Mouse (Mus musculus) adrenal gland, postnatal 10 days (tissue): ENCODE results near the gene Sowahb. TPM values are rescaled to one million over a fixed set of nuclear protein-coding genes. Genes with fewer than 3 reads are reported as not detected.
A peak's percentile ranks its signal among the peaks of the same experiment; 100 is the strongest.

Experiments used
- DNase-seq: peaks from one replicate; pipeline ENCODE4 v3.0.0; 2021; ENCODE audit warnings: mixed read lengths
- long read RNA-seq, 2 experiments: library from polyadenylated mRNA; stranded (forward); transcript quantifications; one replicate each; pipeline ENCODE4 v2.0.0; 2021
- total RNA-seq, 2 experiments: library from RNA; stranded (reverse); gene quantifications; 2 replicates each; pipeline ENCODE4 v1.2.3; 2021

Gene Sowahb
- total RNA-seq = 1 to 10 TPM in 1 of 2 experiments, under 1 TPM in 1; 0.48 to 1.4 TPM
- long read RNA-seq, experiment 1, transcript Sowahb-201 (1 exons, 3,900 nt) = major isoform, 8 of 8 reads
- long read RNA-seq, experiment 1, partial matches to known transcripts = 0 of 8 reads
- long read RNA-seq, experiment 1, other reads (novel, unspliced or antisense) = 0 of 8 reads
- long read RNA-seq, experiment 2 = 0 reads

DNA sequence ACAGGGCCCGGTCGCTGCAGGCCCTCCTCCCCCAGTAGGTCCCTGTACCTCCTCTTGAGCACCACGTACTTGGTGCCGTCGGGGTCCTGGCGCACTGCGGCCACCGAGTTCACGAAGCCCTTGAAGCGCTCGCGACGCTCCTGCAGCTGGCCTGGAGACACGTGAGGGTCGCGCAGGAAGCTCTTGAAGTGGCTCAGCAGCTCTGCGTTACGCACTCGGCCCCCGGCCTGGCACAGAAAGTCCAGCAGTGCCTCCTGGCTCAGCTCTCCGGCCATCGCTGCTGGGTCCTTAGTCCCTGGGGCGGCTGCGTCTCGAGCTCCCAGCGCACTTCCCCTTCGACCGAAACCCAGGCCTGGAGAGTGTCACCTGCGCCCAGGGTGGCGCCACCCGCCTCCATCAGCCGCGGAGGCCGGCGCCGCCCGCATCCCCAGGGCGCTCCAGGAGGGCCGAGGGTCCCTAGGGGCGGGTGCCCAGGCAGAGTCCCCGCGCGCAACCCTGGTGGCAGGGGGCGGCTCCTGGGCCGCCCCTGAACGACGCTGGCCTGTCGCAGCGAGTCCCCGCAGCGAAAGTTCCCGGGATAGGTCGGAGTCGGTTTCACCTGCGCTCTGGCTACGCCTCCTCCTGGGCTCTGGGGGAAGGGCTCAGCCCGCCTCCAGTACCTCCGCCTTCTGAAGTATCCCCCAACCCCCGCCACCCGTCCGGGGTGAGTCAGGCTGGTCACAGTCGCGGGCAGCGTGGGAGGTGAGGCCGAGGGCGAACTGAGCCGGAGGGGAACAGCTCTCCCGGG lies at the start of gene Sowahb:
Gene Sowahb, minus strand, starts transcription at position 439 of the 787 bp plus-strand sequence.
- peak; percentile 58 for DNase-seq

DNA sequence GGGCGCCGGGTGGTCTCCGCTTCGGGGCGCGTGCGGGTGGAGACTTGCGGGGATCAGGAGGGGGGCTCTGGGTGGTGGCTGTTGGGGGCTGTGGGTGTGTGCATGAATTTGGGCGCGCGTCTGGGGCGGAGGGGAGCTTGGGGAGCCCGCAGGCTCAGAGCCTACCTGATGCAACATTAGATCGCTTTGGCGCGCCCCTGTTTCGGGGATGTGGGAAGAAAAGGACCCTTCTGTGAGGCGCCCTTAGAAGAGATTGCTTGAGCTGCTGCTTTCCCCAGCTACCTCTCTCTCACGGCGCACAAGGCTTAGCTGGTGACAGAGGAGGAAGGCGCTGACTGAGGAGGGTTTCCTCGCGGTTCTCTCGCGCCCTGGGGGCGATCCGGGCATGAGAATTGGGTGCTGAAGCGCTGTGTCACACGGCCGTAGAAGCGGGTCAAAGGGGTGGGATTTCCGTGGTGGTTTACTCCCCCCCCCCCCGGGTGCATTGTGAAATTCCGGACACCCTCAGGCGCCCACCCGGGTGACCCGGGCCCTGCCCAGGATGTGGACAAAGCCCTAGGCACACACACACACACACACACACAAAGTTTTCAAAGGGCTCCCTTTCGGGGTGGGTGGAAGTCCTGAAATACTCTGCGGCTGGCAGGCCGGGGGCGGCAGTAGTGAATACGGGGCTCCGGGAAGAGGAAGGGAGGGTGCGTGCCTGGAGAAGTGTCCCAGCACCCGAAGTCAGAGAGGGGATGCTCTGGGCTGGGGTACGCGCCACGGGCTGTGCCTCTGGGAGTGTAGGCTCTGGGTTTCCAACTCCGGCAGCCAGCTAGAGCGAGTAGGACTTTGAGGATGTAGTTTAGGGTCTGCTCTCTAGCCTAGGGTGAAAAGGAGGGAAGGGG lies 49.1 kb upstream of the Sowahb start:
- DNase-seq = peak; percentile 52

DNA sequence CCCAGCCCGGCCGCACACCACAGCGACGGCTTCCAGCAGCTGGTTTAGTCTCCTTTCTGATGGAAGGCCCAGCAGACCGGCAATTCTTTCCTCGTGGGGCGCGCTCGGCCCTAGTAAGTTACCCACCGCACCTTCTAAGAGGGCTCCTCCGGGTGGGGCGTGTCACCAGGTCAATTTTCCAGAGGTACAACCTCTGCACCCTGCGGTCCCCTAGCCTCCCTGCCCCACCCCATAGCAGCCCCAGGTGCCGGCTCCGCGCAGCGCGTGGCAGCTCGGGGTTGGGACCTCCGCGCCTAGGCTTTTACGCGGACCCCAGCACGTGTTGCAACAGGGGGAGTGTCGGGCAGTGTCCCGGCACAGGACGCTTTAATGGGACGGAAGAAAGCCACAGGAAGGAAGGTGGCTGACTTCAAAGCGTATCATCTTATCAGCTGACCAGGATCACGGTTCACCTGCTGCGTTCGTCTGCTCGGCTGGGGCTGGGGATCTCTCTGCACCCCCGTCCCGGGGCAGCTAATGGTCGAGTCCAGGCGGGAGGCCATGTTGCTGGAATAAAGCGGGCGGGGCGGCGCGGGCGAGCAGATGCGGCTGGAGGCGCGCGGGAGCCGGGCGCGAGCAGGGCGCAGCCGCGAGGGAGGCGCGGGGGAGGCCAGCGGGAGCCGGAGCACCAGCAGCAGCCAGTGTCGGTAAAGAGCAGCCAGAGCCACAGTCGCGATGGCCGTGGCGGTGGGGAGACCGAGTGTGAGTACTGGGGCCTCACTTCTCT lies 48.2 kb upstream of the Sowahb start, which contains the start of gene Sept11:
Gene Sept11, plus strand, starts transcription at position 581 of the 766 bp plus-strand sequence.
- DNase-seq = peak; percentile 95

DNA sequence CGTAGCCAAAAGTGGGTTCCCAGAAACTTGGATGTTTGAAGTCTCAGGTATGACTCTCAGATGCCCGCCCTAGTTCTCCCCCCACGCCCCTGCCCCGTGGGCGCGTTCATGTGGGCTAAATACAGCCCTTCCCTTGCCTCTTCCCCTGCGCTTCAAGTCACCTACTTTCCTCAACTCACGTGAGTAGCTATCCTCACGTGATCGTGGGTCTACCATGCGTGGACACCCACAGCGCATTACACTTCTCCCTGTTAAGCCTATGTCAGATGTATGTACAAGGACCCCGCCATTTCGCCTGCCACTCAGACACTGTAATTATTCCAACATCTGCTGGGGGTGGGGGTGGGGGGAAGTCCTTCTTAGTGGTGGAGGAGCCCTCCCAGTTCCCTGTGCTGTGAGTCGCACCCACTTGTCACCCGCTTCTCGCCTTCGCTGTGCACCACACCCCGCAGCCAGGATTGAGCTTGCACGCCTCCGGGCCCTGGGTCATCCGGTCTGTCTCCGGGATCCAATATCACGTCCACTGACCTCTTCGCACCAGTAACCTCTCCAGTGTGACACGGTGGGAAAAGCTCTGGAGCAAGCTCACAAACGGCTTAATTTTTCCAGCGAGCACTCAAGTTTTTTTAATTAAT lies 47.4 kb upstream of the Sowahb start:
- peak; percentile 40 for DNase-seq

DNA sequence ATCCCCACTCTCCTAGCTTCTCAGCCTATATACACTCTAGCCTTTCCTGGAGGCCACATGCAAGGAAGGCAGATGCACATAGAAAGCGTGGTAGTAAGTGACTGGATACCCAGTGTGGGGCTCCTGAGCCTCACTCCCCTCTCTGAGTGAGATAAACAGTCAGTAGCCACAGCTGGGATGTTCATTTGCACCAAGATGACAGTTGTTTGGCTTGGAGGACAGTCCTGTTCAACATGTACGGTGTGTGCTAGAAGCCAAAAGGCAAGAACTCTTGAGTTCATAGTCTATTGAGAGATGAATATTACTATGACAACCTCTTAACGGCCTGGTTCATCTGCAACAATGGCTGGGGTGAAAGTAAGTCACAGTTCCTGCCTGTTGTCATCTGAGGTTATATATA lies 46.4 kb upstream of the Sowahb start:
- DNase-seq = no peak

DNA sequence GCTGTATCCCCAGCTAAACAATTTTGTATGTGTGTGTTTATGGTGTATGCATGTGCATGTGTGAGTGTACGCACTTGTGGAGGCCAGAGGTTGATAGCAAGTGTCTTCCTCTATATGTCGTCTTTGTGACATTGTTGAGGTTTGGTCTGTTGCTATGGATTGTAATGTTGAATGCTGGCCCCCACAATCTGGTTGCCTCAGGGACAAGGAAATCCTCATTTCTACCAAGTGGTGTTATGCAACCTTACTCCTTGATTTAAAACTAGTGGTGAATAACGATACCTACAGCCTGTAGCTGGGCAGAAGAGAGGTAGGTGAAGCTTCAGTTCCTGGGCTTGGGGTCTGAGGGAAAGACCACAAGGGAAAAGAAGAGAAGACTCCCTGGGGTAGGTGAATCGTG lies 41.1 kb upstream of the Sowahb start:
- DNase-seq = no peak

DNA sequence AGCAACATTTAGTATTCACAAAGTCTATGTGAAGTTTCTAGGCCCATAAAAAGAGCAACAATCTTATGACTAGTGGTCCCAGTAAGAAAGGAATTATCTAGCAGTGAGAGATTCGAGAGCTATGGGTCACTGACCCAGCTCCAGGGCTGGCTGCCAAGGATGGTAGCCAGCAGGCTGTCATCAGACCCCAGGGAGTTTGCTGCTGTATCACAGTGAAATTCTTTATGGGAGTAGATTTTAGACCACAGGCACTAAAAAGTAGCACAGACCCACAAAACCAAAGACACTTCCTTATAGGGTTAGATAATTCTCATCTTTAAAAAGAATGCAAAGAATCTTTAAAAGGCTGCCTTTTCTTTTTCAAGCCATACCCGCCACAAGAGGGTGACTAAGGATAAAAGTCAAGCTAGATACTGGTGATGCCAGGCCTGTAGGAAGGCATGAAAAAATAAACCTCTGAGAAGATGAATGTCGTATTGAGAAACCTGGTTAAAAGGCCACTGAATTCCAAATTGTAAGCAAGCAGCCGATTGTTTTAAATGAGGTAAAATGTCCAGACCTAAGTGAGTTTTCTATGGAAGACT lies 40.3 kb upstream of the Sowahb start:
- peak; percentile 52 for DNase-seq

DNA sequence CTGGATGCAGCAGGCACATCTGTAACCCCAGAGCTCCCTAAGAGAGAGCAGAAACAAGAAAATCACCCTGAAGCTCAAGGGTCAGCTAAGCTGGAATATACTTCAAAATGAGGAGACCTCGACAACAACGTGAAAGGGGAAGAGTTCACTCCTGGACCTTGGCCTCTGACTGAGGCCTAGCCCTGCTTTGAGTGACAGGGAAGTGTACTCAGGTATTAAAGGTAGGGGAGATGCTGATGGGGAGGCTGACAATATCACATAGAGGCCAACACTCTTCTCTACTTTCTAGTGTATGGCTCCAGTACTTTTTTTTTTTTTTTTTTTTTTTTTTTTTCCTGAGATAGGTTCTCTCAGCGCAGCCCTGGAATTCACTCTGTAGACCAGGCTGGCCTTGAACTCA lies 34.8 kb upstream of the Sowahb start:
- no peak for DNase-seq

DNA sequence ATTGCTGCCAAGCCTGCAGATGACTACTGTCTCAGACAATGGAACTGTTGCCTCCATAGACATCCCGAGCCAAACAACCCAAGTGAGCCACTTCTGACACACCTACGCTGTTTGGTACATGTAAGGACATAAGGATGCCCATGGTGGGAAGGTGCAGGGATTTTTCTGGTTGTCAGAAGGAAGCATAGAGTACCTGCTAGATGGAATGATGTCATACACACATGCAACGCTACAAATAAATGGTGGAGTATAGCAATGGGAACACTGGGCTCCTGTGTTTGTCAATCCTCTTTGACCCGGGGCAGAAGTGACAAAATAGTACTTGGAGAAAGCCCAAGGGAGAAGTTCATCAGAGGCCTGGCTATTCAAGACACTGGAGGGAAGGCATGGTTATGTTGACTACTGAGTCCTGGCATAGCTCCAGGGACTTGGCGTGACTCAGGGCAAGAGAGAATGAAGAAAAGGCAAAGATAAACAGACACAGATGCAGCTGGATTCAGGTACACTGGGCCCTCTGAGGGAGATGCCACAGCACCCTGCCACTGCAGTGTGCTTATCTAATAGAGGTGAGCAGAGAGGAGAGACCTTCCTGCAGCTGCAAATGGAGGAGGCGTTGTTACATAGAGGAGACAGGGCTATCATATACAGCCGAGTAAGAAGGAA lies 33.0 kb upstream of the Sowahb start:
- no peak for DNase-seq

DNA sequence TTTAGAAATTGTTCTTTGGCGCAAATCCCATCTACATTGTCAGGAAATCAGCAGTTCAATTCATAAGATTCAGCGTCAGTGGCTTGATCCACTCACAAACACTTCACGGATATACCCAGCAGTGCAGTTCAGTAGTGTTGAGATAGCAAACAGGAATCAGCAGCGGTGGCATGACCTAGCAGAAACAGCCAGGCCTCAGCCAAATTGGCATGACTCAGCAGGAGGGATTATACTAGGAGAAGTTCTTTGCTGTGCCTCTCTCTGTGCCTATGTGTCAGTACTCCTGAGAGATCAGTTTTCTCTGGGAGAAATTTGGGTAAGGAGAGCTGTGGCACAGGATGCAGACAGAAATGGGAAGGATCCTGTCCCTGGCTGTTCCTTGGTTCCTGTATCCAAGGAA lies 16.0 kb upstream of the Sowahb start:
- no peak for DNase-seq

DNA sequence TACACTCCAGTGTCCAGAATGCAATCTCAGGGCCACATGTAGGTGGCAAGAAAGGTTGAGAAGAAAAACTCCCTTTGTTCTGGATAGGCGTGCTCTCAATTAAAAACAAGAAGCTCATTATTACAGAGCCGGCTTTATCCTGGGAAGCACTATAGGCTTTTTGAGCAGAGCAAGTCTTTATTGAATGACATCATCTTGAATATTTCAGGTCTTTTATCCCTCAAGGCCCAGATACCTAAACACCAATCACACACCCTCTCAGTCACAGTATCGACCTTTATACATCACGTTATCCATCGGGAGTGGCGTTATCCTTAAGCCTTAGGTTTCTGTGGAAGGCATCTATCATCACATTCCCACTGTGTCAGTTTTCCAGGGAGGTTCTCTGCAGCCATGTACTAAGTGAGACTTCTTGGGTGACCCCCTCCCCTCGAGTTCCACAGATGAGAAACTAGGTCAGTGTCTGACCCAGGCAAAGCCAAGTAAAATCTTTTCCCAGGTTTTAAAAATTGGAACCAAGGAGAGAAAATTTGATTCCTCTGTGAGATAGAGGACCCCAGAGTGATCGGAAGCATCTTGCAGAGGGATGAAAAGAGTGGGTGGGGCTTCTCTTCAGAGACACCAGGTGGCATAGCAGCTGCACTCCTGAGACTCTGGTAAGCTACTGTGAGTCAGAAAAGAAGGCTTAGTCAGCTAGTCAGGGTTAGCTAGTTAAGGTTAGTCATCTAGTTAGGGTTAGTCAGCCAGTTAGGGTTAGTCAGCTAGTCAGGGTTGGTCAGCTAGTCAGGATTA lies 9.0 kb upstream of the Sowahb start:
- no peak for DNase-seq

DNA sequence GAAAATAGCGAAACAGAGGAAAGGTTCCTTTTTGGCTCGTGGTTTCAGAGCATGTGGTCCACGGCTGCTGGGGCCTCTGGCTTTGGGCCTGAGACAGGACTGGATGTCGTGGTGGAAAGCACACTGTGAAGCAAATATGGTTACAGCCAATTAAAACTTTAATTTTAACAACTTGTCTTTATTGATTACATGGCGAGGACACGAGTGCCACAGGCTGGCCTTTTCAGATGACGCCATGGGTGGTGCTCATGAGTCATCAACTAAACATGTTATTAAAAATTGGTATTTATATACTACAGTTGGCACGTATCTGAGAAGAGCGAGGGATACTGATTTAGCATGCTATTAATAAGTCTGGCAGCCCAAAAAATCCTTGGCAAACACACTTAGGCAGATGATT lies 7.1 kb upstream of the Sowahb start:
- no peak for DNase-seq

DNA sequence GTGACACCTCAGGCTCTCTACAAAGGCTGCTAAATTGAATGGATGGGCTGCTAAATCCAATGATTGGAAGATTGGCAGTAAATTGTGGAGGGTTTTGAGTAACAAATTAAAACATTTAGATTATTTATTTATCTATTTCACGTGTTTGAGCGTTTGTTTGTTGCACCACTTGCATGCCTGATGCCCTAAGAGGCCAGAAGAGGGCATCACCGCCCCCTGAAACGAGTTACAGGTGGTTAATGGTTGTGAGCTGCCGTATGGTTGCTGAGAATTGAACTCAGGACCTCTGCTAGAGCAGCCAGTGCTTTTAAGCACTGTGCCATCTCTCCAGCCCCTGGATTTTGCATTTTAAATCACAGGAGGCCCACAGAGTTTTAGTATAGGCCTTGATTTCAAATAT lies 6.2 kb upstream of the Sowahb start:
- DNase-seq = no peak

DNA sequence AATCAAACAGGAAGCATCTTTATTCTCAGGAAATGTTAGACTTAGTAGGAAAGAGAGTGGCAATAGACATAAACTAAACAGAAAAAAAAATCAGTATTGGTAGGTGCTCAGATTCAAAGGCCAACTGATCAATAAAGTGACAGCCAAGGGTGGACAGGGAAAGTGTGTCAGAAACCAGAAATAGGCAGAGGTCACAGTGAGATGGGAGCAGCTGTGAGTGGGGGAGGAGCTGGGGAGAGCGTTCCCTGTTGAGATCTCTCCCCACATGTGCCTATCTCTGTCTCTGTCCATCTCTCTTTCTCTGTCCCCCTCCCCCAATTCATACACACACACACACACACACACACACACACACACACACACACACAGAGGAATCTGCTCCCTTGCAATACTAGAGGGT lies 5.1 kb upstream of the Sowahb start:
- DNase-seq = no peak

DNA sequence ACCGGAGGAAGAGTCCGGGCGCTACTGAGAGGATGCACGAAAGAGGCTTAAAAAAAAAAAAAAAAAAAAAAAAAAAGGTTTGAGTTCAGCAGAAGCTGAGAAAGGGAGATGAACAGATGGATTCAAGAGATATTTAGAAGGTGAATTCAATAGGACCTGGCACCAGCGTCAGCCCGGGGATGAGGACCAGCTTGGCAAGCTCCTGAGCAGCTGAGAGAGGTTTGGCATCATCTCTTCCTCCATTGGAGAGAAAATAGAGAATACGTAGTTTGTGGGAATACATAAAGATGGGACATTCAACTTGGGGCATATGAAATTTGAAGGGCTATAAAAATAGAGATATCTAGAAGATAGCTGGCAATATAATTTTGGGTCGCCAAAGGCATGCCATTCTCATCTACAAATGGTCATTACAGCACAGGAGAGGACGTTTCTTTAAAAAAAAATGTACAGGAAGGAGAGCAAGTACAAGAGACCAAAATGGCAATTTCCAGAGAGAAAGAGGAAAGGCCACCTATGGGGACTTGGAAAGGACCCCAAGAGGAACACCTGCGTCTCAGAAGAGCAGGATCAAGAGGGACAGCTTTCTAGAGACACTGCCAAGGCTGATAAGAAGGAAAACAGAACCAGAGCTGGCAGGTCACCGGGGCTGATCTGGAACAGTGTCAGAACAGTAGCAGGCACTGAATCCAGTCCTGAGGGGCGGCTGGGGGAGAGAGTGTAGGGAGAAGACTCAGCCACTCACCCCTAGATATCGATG lies 3.8 kb upstream of the Sowahb start:
- DNase-seq = no peak

DNA sequence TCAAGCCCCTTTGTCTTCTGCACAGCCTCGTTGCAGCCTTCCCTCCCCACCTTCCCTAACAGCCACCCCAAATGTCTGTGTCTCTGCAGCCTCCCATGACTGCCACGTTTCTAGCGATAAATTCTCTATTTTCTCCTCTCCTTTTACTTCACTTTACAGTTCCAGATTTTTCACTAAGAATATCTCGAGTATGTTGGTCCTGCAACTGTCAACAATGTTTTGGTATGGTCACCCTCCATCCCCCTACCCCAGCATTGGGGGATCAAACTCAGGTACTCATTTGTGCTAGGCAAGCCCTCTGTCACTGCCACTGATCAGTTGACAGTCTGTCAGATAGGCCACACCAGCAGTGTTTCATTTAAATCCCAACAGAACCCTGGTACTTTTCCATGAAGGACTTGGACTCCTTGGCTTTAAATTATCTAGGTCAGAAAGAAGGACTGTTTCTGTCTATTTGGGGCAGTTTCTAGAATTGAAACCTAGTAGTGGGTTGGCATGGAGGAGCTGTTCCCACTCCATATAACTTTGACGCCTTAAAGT lies 1.6 kb upstream of the Sowahb start:
- no peak for DNase-seq

DNA sequence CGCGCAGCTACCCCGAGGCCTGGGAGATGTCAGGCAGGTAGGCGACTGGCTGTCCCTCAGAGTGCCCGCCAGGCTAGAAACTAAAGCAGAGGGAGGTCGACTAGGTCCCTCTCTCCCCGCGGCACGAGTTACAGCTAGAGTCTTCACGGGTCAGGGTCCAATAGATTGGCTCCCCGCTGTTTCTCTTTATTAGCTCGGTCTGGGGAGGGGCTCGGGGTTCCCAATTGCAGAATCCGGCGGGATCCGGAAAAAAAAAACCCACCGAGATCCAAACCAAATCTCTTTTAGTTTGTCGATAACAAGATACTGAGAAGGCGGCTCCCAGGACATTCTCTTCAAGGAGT lies 521 bp upstream of the Sowahb start:
- DNase-seq = no peak

DNA sequence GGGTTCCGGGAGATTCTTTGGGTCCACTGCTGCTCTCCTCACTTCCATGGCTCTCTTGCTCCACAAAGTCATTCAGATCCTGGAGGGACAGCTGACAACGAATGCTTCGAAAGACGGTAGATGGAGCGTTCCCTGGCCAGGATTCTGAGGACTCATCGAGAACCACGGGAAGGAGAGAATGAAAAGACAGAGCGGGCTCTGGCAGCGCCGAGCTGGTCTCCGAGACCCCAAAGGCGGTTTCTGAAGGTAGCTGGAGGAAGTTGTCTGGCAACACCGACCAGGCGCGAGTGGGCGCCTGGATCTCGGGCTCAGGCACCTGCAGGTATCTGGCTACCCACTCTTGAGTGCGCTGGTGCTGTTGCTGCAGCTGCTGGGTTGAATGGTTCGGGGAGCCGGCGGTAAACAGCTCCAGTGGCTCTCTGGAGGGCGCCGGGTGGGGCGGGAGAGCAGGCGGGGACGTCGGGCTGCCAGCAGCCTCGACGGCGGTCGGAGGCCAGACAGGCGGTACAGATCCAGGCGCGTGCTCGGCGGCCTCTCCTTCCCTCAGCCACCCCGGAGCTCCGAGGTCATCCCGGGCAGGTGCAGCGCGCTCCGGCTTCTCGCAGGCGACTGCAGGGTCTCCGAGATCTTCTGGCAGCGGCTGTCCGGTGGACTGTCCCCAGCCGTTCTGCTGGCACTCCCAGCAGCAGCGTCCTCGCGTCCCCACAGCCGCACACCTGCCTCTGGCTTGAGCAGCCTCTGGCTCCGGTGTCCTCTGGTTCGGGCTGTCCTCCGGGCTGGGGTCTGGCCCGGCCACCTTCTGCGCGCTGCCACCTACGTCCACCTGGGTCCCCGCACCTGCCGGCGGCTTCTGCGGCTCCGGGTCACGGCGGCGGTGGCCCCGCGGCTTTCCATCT lies 886 bp downstream of the Sowahb start:
- no peak for DNase-seq
